Mouse (Mus musculus) kidney, adult 2 months (tissue): ENCODE measurements at regions not wholly inside any gene's neighbourhood (a gene's known extent, or its start where the extent isn't known, plus 50 kb on each side); places are given as distances from the start of the nearest gene placed in this dataset.

Source experiments
- CTCF ChIP-seq: fragments of 200-500 bp; conservative IDR thresholded peaks from 2 replicates; pipeline ENCODE4 v1.5.1; 2011; ENCODE audit warnings: low read depth, mild to moderate bottlenecking, control low read depth, low read length, moderate library complexity, mixed read lengths; ENCODE audit not compliant: insufficient read depth, insufficient read length
- POLR2A ChIP-seq: fragments of 200-500 bp; IDR thresholded peaks from one replicate; pipeline ENCODE4 v1.6.1; 2011; ENCODE audit warnings: low read depth, low read length, control low read depth

- TF ChIP-seq POLR2A, result no peak
- TF ChIP-seq CTCF, result no peak
Observed at GRCm38 (mm10) chr13:114684298-114684697, 133.7 kb upstream of the Mocs2 start.
